Mouse (Mus musculus) heart, adult 11 months (tissue): Measurements from ENCODE around the gene Klhl33.

Experiments
- DNase-seq: peaks from one replicate; pipeline ENCODE4 v3.0.0; 2022

Klhl33 gene

DNA sequence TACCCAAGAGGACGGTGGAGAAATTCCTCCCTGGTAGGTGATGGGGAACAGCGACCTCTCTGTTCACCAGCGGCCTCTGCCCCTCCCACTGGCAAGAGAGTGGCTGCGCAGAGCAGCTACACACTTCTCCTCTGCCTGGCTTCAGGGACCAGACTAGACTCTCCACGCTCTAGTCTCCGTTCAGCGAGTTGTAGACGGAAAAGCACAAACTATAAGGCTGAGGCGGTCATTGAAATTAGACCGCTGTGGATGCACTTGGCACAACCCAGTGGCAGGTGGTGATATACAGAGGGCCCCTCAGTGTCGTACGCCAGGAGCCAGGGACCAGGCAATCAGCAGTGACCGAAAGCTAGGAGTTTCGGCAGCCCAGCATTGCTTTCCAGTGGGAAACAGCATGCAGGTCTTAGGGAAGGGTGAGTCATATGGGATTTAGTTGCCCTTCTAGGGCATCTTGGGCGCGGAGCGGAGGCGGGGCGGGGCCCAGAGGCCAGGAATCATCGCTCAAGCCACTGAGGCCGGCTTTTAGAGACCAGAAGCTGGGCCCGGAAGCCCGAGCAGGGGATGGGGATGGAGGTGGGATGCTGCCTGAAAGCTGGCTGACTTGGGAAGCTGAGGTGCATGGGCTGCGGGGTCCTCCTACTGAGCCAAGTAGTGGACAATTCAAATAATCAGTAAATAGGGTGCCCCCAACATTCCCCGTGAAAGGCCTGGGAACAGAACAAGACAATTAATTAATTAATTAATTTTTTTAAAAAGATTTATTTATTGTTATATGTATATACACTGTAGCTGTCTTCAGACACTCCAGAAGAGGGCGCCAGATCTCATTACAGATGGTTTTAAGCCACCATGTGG lies 6.9 kb upstream of the Klhl33 start:
- DNase-seq: peak; percentile 95

DNA sequence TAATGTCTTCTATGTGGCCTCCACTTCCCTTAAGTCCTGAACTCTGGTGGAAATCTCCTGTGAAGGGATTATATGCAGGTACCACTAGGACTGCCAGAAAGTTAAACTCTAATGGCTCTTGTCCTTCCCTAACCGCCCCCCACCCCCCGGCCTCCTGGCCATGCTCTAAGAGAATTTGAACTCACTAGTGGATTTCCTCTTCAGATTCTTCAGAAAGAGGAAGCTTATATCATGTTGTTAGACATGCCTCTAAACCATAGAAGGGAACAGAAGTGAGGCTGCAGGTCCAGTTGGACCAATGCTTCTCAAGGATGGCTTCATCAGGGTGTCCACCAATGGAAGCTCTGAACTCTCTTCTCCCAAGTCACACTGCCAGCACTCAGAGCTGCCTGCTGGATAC lies 685 bp upstream of the Klhl33 start:
- peak; percentile 83 for DNase-seq

DNA sequence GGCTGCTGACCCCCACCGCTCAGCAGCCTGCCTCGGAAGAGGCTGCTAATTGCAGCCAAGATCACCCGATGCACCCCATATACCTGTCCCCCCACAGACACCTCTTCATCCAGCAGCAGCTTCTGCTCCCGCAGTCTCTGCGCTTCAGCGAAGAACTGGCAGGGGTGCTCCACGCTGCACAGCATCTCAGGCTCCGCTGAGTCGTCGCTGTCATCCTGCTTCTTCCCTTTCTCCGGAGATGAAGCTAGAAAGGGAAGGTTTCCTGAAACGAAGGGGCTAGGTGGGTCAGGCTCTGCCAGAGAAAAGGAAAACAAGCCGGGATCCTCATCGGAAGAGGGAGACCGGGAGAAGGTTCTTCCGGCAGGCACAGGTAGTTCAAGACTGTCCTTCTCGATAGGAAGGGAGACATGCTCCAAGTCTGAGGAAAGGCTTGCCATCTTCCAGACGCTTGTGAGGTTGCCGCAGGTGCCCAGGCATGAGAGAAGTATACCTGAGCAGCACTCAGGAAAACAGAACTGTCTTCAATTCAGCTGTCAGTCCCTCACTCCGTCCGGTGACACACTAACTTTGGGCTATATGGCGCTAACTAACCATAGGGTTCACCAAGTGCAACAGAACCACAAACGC lies 447 bp downstream of the Klhl33 start:
- peak; percentile 91 for DNase-seq

DNA sequence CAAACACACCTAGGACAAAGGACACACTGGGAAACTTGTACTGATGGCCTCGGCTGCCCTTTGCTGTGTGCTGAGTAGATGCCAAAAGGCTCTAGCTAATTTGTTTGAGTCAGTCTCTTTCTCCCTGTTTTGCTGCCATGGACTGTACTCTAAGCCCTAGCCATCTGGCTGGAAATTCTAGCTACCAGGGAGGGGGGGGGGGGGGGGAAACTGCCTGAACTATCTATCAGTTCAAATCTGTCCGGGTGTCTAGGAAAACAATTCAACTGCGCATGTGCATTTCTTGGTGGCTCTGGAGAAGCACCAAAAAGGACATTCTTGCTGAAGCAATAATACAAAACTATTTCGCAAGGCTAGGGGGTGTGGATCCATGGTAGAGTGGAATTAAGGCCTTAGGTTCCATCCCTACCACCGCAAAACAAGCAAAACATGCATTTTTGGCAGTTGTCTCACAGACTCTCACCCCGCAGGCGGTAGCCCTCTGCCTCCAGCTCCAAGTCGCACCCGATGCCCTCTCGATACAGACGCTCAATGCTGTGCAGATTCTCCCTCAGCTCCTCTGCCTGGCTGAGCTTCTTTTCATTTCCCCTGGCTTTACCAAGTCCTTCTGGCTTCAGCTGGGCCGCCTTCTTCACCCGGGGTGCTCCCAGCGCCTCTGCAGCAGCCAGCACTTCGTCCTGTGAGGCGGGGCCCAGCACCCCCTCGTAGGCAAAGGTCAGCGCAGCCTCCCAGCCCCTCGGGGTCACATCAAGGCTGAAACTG lies 1.1 kb downstream of the Klhl33 start:
- DNase-seq: peak; percentile 99

DNA sequence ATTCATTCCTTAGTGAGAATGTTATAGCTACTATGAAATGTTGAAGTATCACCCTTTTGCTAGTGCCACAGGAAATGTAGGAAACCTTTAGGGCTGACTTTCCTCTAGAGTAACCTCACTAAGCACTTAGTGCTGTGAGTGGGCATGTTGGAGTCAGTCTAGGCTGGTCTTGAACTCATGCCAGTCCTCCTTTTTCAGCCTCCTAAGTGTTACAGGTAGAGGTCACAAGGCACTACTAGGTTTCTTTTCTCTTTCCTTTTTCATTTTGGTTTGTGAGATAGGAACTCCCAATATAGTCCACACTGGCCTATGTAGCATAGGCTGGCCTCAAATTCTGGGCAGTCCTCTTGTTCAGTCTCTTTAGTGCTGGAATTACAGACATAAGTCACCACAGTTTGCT lies 1.9 kb downstream of the Klhl33 start:
- peak; percentile 73 for DNase-seq

DNA sequence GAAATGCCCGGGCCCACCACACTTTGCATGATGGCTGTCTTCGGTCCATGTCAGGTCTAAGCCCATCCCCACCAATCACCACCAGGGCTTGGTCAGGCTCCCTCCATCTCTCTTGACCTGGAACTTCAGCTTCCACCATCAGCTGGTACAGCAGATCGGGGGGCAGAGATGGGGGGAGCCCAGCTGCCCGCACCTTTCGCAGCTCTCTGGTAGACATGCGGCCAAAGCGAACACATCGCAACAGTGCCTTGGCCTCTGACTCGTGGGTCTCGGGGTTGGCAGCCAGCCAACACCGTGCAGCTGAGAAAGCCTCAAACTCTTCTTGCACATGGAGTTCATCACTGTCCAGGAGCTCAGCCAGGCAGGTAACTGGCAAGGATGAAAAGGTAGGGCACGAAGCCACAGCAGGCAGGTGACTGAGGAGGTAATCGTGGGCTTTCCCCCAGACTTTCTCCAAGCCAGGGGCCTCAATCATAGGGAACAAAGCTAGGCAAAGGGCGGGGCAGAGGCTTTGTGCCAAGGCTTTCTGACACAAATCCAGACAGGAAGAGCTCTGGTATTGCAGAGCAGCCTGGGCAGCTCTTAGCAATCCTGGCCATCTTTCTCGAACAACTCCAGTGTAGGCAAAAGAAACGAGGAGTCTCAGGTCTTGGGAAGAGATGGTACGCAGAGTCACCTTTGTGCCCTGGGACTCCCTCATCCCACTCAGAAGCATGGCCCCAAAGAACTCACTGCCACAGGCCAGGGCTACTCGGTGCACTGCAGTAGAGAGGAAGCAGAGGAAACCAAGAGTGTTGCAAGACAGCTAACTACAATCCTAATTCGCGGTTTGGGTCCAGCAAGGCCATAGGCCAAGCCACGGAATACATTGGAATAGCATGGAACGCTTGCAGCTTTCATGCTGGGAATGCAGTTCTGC lies 4.5 kb downstream of the Klhl33 start:
- peak; percentile 96 for DNase-seq

DNA sequence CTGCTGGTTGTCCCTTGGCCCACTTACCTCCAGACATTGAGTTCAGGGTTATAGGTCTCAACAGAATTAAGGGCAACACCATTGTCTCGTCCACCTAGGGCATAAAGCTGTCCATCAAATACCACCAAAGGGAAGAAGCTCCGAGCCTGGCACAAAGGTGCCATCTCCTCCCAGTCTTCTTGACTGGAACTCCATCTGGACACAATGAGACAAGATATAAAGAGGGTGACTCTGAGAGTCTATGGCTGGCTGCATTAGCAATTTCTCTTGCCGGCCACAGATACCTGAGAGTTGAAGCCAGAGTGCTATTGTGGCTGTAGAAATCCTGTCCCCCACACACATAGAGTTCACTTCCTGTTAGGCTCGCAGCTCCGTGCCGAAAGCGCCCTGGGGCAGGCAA lies 5.2 kb downstream of the Klhl33 start:
- peak; percentile 92 for DNase-seq

DNA sequence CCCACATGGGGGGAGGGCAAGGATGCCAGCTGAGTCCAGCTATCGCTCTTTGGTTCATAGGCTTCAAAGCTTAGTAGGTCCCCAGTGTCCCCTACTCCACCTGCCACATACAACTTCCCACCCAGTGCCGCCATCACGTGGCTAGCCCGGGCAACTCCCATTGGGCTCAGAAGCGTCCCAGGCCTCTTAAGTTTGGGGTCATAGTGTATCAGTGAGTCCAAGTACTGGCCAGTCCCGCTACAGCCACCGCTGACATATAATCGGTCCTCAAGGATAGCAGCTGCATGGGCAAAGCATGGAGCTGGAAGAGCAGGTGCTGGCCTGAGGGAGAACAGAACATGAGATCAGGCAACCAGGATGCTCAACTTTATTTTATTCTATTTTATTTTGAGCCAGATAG lies 5.7 kb downstream of the Klhl33 start:
- peak; percentile 90 for DNase-seq

DNA sequence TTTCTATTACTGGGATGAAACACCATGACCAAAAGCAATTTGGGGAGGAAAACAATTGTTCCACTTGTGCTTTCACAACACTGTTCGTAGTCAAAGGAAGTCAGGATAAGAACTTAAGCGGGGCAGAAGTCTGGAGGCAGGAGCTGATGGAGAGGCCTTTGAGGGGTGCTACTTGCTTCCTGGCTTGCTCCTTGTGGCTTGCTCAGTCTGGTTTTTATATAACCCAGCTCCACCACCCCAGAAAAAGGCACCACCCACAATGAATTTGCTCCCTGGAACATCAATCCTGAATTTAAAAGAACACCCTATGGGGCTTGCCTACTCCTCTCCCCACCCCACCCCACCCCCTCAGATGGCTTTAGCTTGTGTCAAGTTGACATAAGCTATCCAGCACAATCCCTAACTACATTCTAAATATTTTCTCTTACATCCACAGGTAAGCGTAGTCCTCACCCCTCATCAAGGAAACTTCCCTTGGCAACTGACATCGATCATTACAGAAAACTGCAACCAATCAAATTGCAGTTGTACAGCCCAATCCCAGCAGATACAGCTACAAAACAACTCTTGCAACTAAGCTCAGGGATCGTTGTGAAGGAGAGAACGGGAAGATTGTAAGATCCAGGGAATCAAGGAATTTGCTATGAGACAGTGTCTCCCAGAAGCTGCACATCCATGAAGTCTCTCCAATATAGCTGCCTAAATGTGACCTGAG lies 20.9 kb downstream of the Klhl33 start:
- peak; percentile 62 for DNase-seq

DNA sequence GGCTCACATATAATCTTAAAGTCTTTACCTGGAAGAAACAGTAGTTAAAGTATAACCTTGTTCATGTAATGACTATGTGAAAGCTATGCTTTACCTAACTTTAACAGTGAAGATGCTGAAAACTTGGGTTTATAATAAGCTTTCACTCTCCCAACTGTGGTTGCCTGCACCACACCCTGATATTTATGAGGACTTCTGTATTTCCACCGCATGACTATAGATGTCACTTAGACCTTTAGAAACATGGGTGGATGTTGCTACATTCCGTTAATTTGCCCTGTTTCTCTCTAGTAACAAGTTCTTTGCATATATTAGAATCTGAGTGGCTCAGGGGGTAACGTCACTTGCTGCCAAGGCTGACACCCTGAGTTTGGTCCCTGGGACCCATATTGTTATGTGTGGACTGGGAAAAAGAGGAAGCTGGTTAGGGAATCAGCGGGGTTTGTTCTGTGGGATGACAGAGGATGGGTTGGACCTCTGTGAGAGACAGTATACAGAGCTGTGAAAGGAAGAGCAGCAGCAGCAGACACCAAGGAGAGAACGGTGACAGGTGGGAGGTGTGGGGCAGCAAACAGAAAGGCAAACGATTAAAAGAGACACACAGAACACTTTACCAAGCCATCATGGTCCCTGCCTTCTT lies 21.6 kb downstream of the Klhl33 start:
- DNase-seq: peak; percentile 88

DNA sequence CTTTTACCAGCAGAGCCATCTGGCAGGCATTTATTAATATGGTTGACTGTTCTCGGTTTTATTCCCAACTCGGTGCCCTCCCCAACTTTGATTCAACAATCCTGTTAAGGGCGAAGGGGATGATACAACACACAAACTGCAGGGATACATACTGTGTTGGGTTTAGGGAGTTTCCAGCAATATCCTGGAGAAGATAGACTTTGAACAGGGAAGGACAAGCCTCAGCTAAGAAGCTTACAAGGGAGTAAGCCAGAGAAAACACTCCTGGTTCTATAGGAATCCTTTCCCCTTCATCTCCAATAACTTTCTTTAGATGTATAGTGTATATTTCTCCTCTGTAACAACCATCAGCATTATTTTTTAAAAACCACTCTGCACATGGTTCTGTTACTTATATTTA lies 22.1 kb downstream of the Klhl33 start:
- no peak for DNase-seq

DNA sequence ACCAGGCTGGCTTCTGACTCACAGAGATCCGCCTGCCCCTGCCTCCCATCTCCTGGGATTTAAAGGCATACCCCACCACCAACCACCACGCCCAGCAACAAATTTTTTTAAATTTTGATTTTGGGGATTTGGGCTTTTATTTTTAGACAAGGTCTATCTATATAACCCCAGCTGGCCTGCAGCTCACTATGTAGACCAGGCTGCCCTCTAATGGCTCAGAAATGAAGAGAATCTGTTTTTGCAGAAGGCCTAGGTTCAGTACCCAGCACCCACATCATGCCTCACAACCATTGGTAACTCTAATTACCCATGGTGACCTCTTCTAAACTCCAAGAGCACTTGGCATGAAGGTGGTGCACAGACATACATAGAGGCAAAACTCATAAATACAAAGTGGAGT lies 26.0 kb downstream of the Klhl33 start:
- DNase-seq: peak; percentile 87

DNA sequence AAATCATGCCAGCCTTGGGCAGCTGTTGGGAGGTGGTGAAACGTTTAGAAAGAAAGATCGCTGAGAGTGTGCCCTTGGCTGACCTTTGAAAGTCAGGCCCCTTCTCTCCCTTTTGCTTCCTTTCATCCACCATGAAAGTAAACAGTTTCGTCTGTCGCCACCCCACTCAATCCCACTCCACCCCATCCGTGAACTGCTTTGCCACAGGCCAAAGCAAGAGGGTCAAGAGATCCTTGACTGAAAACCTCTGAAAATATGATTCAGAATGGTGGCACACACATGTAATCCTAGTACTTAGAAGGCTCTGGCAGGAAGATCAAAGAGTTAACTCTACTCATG lies 26.5 kb downstream of the Klhl33 start:
- DNase-seq: no peak

DNA sequence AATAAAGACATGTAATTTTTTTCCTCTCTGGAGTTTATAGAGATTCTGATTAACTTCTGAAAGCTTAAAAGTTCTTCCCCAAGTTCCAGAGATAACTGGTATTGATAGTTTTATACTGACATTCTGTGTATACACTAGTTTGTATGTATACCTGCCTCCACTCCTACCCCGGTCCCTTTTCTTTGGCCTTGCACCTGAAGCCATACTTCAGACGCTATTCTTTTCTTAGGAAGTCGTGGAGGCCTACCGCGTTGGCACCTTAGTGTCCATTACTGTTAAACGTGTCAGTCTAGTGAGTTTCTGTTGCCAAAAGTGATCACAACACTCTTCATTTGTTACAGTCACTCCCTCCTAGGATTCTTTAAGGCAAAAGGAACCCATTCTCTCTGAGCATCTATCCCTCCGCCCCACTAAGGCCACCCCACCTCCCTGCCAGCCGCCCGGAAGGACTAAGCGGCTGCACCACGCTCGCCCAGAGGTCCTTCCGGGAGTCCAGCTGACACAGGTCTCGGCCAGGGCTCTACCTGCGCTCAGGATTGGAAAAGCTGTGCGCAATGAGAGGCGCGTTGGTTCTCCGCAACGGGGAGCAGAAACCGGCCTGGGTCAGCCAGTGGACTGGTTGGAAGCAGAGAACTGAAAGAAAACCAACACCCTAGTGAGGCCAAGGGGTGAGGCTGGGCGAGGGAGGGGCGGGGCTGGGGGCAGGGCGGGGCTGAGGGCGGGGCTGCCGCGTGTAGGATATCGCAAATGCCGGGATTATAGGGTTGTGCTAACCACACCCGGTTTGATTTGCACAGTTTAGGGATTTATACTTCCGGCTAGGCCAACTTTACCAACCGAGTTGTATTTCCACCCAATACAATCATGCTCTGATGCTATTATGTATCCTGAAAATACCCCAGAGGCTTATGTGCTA lies 27.2 kb downstream of the Klhl33 start, which contains the start of gene Tep1:
Gene Tep1, minus strand, starts transcription at position 672 of the 916 bp plus-strand sequence.
- peak; percentile 98 for DNase-seq

DNA sequence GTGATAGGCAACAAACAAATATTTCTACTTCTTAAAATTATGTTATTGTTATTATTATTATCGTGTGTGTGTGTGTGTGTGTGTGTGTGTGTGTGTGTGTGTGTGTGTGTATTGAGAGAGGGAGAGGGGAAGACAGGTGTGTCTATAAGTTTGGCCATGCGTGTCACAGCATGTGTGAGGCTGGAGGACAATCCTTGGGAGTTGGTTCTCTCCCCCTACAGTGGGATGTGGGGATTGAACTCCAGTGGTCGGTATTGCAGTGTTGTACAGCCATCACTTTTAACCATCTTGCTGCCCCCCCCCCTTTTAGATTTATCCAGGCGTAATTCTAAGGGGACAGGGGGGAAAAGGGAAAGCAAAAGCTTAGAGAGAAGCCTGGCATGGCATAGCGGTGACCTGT lies 28.7 kb downstream of the Klhl33 start:
- DNase-seq: peak; percentile 57

DNA sequence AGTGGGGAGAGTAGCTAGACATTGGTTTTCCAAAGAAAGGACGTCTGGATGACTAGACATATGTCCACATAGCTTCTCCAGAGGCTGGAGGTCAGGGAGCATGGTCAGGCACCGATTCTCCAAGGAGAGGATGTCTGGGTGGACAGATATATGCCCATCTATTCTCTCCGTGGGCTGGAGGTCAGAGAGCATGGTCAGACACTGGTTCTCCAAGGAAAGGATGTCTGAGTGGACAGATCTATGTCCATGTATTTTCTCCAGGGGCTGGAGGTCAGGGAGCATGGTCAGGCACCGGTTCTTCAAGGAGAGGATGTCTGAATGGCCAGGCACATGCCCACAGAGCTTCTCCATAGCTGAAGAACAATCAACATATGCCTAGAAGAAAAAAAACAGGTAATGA lies 29.1 kb downstream of the Klhl33 start:
- DNase-seq: peak; percentile 65

DNA sequence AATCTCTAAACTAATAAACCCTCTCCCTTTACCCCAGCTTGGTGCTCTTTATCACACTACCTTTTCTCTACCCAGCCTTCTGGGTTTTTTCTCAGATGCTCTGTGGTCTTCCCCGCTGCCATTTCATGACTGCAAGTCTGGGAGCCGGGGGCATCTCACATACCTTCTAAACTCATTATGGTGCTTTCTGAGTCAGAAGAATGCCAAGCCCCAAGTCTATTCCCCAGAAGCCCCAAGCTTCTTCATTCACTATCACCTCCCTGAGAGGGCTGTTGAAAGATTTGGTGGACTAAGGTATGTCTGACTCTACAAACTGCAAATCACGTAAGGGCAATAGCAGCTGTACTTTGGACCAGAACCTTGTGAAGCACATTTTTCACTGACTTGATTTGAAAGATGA lies 30.3 kb downstream of the Klhl33 start:
- DNase-seq: peak; percentile 63

DNA sequence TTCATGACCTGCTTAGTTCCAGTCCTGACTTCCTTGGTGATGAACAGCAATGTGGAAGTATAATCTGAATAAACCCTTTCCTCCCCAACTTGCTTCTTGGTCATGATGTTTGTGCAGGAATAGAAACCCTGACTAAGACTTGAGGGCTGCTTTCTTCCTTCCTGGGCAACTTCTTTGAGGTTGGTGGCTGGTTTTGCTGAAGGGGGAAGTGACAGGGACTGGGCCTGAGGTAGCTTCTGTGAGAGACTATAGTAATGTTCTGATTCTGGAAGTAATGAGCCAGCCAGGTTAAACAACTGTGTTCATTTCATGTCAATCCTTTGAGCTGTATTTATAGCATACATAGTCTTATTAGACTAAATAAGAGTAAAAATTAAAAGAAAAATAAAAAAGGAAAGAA lies 32.3 kb downstream of the Klhl33 start:
- peak; percentile 85 for DNase-seq

DNA sequence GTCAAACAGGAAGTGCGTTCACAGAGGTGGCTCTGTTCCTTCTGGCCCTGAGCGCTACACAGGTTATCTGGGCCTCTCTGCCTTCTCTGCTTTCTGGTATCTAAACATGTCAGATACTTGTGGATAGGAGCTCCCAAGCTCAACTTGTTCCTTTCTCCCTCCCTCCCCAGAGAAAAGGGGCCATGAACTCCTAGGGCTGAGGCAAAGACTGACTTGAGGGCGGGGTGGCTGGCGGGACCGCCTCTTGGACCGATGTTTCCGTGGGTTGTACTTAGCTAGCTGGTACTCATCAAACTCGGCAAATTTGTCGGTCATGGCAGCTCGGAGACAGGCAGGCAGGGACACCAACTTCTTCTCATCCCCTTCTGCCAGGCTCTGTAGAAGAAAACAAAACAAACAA lies 34.7 kb downstream of the Klhl33 start:
- DNase-seq: peak; percentile 91

DNA sequence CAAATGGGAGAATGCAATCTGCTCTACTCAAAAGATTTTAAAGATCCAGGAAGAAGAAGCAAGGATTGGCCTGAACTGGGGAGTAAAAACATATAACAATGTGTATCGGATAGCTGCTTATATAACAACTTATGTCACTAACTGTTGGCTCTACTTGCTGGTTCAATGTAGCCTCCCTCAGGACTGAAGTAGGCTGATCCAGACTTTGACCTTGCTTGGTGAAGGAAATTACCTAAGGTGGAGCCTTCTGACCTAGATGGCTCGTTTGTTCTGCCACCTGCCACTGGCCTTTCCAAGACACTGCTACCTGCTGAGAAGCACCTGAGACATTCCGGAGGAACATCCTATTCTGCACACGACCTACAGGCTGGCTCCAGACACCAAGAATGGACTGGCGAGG lies 41.5 kb downstream of the Klhl33 start:
- DNase-seq: peak; percentile 23
